Mouse (Mus musculus) ES-Bruce4 (cell line): ENCODE results near the gene Enc1.

ENCODE experiments used
- CTCF ChIP-seq: IDR thresholded peaks from one replicate; pipeline ENCODE4 v1.8.1; 2011; ENCODE audit warnings: low read depth, low read length
- POLR2A ChIP-seq: IDR thresholded peaks from one replicate; pipeline ENCODE4 v1.8.1; 2011; ENCODE audit warnings: low read length; ENCODE audit not compliant: insufficient read depth

GRCm38 (mm10) chr13:97216196-97216595, 24.7 kb upstream of the Enc1 start:
- no peak for TF ChIP-seq CTCF
- TF ChIP-seq POLR2A, result no peak
